Mouse (Mus musculus): ENCODE measurements around the gene Sympk. TPM values are rescaled to one million over a fixed set of nuclear protein-coding genes. Genes with fewer than 3 reads are reported as not detected.

Gene Sympk
- polyA plus RNA-seq, 1 experiment from 2014 or later = 14.6 TPM

DNA sequence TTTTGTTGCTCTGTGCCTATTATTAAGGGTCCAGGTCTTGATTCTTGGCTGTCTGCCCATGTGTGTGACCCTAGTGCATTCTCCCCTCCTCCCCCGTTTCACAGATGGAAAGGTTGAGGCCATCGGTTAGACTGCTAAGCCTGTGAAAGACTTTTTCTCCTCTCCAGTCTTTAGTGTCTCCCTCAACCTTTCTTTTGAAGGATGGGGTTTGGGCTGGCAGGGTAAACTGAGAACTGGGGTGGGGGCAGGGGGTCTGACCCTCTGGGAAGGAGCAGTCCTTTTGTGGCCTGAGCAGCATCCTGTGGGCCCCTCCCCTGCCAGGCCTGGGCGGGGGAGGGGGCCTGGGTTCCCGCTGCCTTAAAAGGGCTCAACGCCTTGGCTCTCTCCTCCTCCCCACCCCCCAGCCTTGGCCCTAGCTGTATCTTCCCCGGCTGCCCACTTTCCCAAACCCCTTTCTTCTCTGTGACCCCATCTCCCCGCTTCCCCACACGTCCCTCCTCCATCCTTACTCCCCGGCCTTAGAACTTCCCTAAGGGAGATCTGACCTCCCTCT is 60.8 kb downstream of the Sympk start:
- no peak overlapping the region for H3K9ac ChIP-seq
- peak overlapping the region; percentile 24; the same call in 1 of the 2 replicates for H3K27ac ChIP-seq (replicated peaks)
- peaks cover 90% of the 10 kb centered on the region for H3K27me3 ChIP-seq
- peak overlapping the region; percentile 24; the same call in 1 of the 2 replicates for H3K4me3 ChIP-seq (replicated peaks)
- no peaks in the 10 kb centered on the region for H3K9me3 ChIP-seq (replicated peaks)
- peak overlapping the region; percentile 62; the same call in 1 of the 2 replicates for H3K4me2 ChIP-seq
- no peak for ATAC-seq (ENCODE audit: insufficient read depth)
- peaks cover 59% of the 10 kb centered on the region for H3K4me1 ChIP-seq (replicated peaks)
- H3K36me3 ChIP-seq (replicated peaks) = peaks cover 26% of the 10 kb centered on the region
- 20% methylated on average over 9 of the region's 9 CpGs for WGBS (ENCODE audit: insufficient replicate concordance)

DNA sequence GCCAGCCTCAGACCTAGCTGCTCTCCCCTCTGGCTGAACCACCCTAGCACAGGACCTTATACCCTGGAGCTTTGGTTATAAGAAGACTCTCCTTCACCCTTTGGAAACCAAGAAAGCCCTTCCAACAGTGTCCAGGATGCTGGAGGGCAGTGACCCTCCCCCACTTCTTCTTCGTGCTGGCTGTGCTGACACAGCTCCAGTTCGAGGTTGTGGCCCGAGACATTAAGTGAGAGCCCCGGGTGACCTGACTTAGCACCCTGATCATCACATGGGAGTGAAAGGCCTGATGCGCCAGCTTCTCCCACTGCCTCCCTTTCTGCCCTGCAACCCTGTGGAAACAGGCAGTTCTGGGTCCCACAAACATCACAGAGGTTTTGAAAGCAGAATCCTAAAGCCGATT is 61.3 kb downstream of the Sympk start:
- peaks cover 59% of the 10 kb centered on the region for H3K4me1 ChIP-seq (replicated peaks)
- H3K27me3 ChIP-seq = peaks cover 90% of the 10 kb centered on the region
- no peak for ATAC-seq (ENCODE audit: insufficient read depth)
- peak overlapping the region; percentile 24; the same call in 1 of the 2 replicates for H3K4me3 ChIP-seq (replicated peaks)
- H3K27ac ChIP-seq (replicated peaks) = peak overlapping the region; percentile 24; the same call in 1 of the 2 replicates
- peak overlapping the region; percentile 62 for H3K4me2 ChIP-seq
- H3K9me3 ChIP-seq (replicated peaks) = no peaks in the 10 kb centered on the region
- H3K9ac ChIP-seq = no peak overlapping the region
- 8% methylated on average over 6 of the region's 6 CpGs for WGBS (ENCODE audit: insufficient replicate concordance)
- peaks cover 21% of the 10 kb centered on the region for H3K36me3 ChIP-seq (replicated peaks)

DNA sequence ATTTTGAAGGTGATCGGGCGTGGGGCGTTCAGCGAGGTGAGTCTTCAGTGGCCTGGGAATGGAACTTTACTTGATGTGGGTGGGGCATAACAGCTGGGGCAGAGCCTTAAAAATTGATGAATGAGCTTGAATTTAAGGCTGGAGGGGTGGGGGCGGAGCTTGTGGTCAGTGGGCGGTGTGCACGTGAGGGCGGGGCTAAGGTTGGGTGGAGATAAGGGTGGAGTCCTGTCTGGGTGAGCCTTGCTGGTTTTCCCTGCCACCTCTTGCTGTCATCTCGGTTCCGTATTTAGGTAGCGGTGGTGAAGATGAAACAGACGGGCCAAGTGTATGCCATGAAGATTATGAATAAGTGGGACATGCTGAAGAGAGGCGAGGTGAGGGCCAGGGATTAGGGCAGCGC is 61.9 kb downstream of the Sympk start:
- H3K4me3 ChIP-seq (replicated peaks) = peak overlapping the region; percentile 24
- no peak overlapping the region for H3K27ac ChIP-seq (replicated peaks)
- H3K36me3 ChIP-seq (replicated peaks) = peaks cover 16% of the 10 kb centered on the region
- no peaks in the 10 kb centered on the region for H3K9me3 ChIP-seq (replicated peaks)
- peaks cover 59% of the 10 kb centered on the region for H3K4me1 ChIP-seq (replicated peaks)
- peak; percentile 56 for ATAC-seq (ENCODE audit: insufficient read depth)
- H3K27me3 ChIP-seq = peaks cover 90% of the 10 kb centered on the region
- H3K4me2 ChIP-seq = peak overlapping the region; percentile 62
- WGBS (ENCODE audit: insufficient replicate concordance) = 3% methylated on average over 14 of the region's 14 CpGs
- no peak overlapping the region; the same call in 1 of the 2 replicates for H3K9ac ChIP-seq

- no peaks in the 10 kb centered on the region for H3K9me3 ChIP-seq (replicated peaks)
- H3K4me3 ChIP-seq (replicated peaks) = no peak overlapping the region
- no peak for ATAC-seq (ENCODE audit: insufficient read depth)
- H3K9ac ChIP-seq = no peak overlapping the region
- H3K4me1 ChIP-seq (replicated peaks) = peaks cover 61% of the 10 kb centered on the region
- no peak overlapping the region for H3K27ac ChIP-seq (replicated peaks)
- H3K4me2 ChIP-seq = peak overlapping the region; percentile 62
- peaks cover 9% of the 10 kb centered on the region; the same call in 1 of the 2 replicates for H3K36me3 ChIP-seq (replicated peaks)
- peaks cover 94% of the 10 kb centered on the region for H3K27me3 ChIP-seq
- WGBS (ENCODE audit: insufficient replicate concordance) = 55% methylated on average over 18 of the region's 18 CpGs
These were observed 62.6 kb downstream of the Sympk start for GRCm38 (mm10) chr7:19086760-19087159.

GRCm38 (mm10) chr7:19088813-19089212 is 64.6 kb downstream of the Sympk start:
- no peak overlapping the region for H3K27ac ChIP-seq (replicated peaks)
- peaks cover 96% of the 10 kb centered on the region for H3K27me3 ChIP-seq
- no peak overlapping the region for H3K4me3 ChIP-seq (replicated peaks)
- no peaks in the 10 kb centered on the region for H3K36me3 ChIP-seq (replicated peaks)
- no peak overlapping the region for H3K4me2 ChIP-seq
- WGBS (ENCODE audit: insufficient replicate concordance) = 23% methylated on average over 10 of the region's 10 CpGs
- no peak overlapping the region for H3K9ac ChIP-seq
- no peaks in the 10 kb centered on the region for H3K9me3 ChIP-seq (replicated peaks)
- peaks cover 64% of the 10 kb centered on the region for H3K4me1 ChIP-seq (replicated peaks)
- ATAC-seq (ENCODE audit: insufficient read depth) = no peak

DNA sequence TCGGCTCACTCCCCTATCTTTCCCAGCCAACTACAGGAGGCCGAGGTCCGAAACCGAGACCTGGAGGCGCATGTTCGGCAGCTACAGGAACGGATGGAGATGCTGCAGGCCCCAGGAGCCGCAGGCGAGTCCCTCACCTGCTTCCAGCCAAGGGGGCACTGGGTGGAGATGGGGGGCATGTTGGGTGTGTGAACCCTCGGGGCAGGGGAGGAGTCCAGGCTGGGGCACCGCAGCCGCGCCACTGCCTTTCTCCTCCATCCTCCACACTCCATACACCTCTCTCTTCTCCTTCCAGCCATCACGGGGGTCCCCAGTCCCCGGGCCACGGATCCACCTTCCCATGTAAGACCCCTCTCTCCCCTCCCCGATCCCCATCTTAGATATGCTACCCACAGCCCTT is 67.7 kb downstream of the Sympk start:
- H3K27ac ChIP-seq (replicated peaks) = no peak overlapping the region

GRCm38 (mm10) chr7:19092381-19093173 is 68.4 kb downstream of the Sympk start:
- Histone ChIP-seq H3K4me1 (replicated peaks) (peaks cover 65% of the 10 kb centered on the region), H3K9ac (peak overlapping the region; percentile 15; the same call in 1 of the 2 replicates), H3K4me3 (replicated peaks) (peak overlapping the region; percentile 67), H3K27ac (replicated peaks) (no peak overlapping the region), H3K27me3 (peaks cover 98% of the 10 kb centered on the region), H3K4me2 (peak overlapping the region; percentile 96), H3K36me3 (replicated peaks) (no peaks in the 10 kb centered on the region), H3K9me3 (replicated peaks) (no peaks in the 10 kb centered on the region)
- 9% methylated on average over 38 of the region's 38 CpGs for WGBS (ENCODE audit: insufficient replicate concordance)
- peak; percentile 20 for ATAC-seq (ENCODE audit: insufficient read depth)

More for the DNA sequence above, 67.7 kb downstream of the Sympk start:
- H3K27me3 ChIP-seq = peaks cover 98% of the 10 kb centered on the region
- ATAC-seq (ENCODE audit: insufficient read depth) = no peak
- no peaks in the 10 kb centered on the region for H3K36me3 ChIP-seq (replicated peaks)
- H3K4me2 ChIP-seq = peak overlapping the region; percentile 96; the same call in 1 of the 2 replicates
- no peak overlapping the region for H3K4me3 ChIP-seq (replicated peaks)
- 27% methylated on average over 17 of the region's 17 CpGs for WGBS (ENCODE audit: insufficient replicate concordance)
- H3K9me3 ChIP-seq (replicated peaks) = no peaks in the 10 kb centered on the region
- H3K9ac ChIP-seq = no peak overlapping the region
- peaks cover 64% of the 10 kb centered on the region for H3K4me1 ChIP-seq (replicated peaks)

GRCm38 (mm10) chr7:19093174-19093521 is 69.0 kb downstream of the Sympk start:
- Histone ChIP-seq H3K27ac (replicated peaks) (peak overlapping the region; percentile 55), H3K9me3 (replicated peaks) (no peaks in the 10 kb centered on the region), H3K36me3 (replicated peaks) (no peaks in the 10 kb centered on the region), H3K4me2 (peak overlapping the region; percentile 96), H3K4me3 (replicated peaks) (peak overlapping the region; percentile 67), H3K4me1 (replicated peaks) (peaks cover 59% of the 10 kb centered on the region), H3K9ac (peak overlapping the region; percentile 60; the same call in 1 of the 2 replicates), H3K27me3 (peaks cover 98% of the 10 kb centered on the region)
- WGBS (ENCODE audit: insufficient replicate concordance) = 3% methylated on average over 13 of the region's 15 CpGs
- peak; percentile 61 for ATAC-seq (ENCODE audit: insufficient read depth)

DNA sequence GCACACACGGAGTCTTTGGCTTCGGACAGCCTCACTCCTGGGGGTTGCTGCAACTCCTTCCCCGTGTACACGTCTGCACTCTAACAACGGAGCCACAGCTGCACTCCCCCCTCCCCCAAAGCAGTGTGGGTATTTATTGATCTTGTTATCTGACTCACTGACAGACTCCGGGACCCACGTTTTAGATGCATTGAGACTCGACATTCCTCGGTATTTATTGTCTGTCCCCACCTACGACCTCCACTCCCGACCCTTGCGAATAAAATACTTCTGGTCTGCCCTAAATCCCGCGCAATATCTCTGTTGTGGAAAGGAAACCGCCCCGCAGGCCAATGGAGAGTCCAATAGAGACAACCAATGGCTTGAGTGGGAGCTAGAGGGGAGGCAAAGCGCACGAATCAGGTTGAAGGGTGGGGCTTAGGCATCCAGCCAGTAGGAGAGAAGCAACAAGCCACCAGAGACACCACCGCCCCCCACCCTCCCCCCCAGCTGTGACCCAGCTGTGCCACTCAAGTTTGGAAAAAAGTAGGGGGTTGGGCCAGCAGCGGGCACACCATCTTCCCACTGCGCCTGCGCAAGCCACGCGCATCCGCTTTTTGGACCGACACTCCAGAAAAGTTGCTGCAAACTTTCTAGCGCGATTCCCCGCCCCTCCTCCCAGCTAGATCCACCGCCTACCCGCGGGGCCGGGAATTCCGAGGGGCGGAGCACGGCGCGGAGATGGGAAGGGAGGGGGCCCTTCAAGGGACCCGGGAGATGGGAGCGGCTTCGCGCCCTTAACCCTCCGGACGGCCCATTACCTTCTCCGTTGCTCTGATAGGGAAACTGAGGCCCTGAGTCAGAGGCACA is 69.6 kb downstream of the Sympk start:
- peak overlapping the region; percentile 67 for H3K4me3 ChIP-seq (replicated peaks)
- no peaks in the 10 kb centered on the region for H3K36me3 ChIP-seq (replicated peaks)
- peak overlapping the region; percentile 60 for H3K9ac ChIP-seq
- no peaks in the 10 kb centered on the region for H3K9me3 ChIP-seq (replicated peaks)
- WGBS (ENCODE audit: insufficient replicate concordance) = under 1% methylated on average over 45 of the region's 45 CpGs
- H3K4me1 ChIP-seq (replicated peaks) = peaks cover 59% of the 10 kb centered on the region
- peaks cover 96% of the 10 kb centered on the region for H3K27me3 ChIP-seq
- peak overlapping the region; percentile 84 for H3K27ac ChIP-seq (replicated peaks)
- ATAC-seq (ENCODE audit: insufficient read depth) = peak; percentile 79
- H3K4me2 ChIP-seq = peak overlapping the region; percentile 96

- H3K4me2 ChIP-seq = peak within 1 kb of the TSS; percentile 96
- 1% methylated on average over 32 of the region's 36 CpGs for WGBS (ENCODE audit: insufficient replicate concordance)
- H3K9me3 ChIP-seq (replicated peaks) = no peaks in the 10 kb centered on the region
- H3K27ac ChIP-seq (replicated peaks) = peak within 1 kb of the TSS; percentile 84
- H3K4me1 ChIP-seq (replicated peaks) = peaks cover 59% of the 10 kb centered on the region
- H3K4me3 ChIP-seq (replicated peaks) = peak within 1 kb of the TSS; percentile 67
- no peak for ATAC-seq (ENCODE audit: insufficient read depth)
- H3K9ac ChIP-seq = peak within 1 kb of the TSS; percentile 60
- H3K27me3 ChIP-seq = peaks cover 96% of the 10 kb centered on the region
- H3K36me3 ChIP-seq (replicated peaks) = no peaks in the 10 kb centered on the region
These were observed 70.3 kb downstream of the Sympk start, which contains the start of gene Six5 for GRCm38 (mm10) chr7:19094471-19094825. Six5 (plus strand) TSS chr7:19094594.
